Mouse (Mus musculus) spleen, adult 18-20 months (tissue): Measurements from ENCODE around the gene Spo11.

ENCODE experiments used
- DNase-seq, 2 experiments: peaks; one replicate each; pipeline ENCODE4 v3.0.0; 2022; ENCODE audit warnings: mixed read lengths in 2 of 2

Gene Spo11

DNA sequence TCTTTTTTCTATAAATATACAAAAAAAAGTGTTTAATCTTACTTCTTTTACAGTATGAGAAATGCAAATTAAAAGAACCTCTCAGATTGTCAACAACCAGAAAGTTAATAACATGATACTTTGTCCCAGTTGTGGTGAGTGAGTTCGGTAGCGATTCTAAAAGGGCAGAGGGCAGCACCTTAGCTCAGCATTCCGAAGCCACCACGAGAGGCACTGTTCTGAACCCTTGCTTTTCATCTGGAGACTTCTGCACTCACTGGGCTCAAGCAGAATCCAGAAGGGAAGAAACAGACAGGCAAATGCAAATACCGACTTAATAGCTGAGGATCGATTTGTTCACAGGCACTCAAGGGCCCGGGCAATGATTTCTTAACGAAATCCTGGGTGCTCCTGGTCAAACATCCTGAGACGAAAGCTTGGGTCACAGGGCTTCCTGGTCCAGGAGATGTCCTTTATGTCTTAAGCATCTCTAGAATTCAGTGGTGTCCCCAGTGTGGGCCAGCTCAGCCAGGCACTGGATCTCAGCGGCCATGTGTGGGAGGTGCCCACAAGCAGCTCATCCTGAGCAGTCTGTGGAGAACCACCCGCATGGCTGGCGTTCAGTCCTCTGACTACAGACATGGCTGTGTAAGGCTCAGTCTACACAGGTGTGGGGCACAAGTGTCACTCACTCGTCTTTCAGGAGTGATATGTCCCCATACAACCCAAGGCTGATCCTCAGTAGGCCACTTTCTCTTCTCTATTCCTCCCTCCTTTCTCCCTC, 18.3 kb upstream of the Spo11 start:
- DNase-seq = no peak

DNA sequence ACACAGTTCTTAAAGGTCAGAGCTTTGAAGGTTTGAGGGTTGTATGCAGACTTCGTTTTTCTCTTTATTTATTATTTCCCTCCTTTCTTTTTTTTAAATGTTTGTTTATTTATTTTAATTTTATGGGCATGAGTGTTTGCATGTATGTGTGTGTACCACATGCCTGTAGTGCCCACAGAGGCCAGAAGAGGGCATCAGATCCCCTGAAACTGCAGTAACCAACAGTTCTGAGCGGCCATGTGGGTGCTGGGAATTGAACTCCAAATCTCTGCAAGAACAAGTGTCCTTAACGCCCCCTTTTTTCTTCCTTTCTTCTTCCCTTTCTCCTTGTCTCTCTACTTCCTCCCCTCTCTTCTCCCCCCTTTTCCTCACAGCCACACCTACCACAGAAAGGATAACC, 17.1 kb upstream of the Spo11 start:
- DNase-seq = no peak

DNA sequence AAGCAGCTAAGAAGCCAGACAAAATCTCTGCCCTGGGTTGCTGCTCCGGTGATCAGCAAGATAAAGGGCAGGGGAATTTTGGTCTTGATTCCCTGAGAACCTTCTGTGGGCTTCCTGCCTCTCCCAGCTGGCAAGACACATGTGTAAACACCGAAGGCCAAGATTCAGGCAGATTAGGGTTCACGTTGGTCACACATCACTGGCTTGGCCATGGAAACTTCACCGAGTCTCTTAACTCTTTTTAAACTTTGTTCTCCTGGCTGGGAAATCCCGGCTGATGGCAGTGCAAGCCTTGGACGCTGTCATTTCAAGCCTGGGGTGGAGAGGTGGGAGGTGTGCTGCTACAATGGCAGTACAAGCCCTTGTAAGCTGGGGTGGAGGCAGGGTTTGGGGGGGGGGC, 16.3 kb upstream of the Spo11 start:
- no peak for DNase-seq

DNA sequence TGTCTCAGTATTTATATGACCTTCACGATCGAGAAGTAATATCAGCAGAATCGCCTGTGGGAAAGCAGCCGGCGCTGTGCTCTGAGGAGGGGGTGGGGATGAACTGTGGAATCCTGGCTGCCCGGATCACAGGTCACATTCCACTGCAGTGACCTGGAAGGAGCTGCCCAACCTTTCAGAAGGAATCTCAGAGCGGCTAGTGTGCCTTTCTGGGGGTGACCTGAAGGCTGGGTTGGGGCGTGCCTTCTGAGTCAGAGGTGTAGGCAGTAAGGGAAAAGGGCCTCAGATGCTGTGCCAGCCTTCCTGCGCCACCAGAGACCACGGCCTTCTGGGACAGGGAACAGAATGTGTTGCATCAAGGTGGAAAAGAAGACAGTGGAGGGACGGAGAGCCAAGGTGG, 12.3 kb upstream of the Spo11 start:
- no peak for DNase-seq

DNA sequence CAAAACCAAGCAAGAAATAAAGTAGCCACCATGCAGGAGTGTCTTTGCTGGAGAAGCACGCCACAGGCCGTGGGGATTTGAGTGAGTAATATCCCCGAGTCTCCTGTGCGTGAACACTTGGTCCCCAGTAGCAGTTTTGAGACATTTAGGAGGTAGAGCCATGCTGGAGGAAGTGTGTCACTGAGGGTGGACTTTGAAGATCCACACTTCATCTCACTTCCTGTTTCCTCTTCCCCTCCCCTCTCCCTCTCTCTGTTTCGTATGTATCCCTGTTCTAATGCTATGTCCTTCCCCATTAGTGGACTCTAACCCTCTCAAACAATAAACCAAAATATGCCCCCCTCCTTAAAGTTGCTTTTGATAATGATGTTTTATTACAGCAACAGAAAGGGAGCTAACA, 11.0 kb upstream of the Spo11 start:
- no peak for DNase-seq

DNA sequence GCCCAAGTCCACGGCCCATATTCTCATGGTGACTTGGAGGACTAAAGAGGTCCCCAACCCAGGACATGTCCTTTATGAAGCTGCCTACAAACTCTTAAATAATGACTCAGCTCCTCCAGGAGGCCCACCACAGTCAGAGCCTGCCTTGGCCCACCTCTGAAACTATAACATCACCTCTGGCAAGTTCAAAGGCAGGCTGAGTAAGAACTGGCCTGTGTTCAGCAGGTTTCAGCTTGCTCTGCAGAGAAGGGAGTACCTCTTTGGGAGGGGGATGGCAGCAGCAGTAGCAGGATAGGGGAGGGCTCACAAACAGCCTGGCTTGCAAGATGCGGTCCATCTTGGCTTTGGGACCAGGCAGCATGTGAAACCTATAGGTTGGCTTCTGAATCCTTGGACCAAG, 5.6 kb upstream of the Spo11 start:
- no peak for DNase-seq

DNA sequence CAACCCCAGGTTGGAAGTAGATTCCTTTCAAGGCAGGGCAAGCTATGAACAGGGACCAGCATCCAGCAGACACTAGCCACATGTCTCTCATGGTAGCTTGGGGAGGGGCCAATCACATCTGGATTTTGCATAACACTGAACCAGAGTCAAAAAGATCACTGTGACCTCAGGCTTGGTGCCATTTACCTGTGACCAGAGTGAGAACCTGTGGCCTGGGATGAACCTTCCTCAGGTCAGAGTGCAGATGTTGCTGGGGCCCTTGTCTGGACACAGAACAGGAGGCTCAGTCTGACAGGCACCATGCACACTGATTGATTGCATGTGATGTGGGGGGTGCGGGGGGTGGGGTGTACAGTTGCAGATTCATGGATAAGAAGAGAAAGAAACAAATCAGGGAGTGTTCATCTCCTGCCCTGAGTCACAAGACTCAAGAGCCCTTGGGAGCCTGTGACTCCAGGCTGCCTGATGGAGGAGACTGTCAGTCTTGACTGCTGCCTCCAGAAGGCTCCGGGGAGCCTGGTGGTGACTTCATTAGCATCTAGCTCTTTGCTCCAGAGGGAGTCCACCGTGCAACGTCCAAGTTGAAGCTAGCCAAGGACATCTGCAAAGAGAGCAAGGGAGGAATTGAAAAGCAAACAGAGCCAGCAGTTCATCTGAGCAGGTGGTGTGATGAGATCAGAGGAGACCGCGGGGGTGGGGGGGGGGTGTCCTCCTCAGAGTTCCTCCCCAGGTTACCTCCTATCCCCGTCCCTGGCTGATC, 3.5 kb upstream of the Spo11 start:
- DNase-seq = no peak

DNA sequence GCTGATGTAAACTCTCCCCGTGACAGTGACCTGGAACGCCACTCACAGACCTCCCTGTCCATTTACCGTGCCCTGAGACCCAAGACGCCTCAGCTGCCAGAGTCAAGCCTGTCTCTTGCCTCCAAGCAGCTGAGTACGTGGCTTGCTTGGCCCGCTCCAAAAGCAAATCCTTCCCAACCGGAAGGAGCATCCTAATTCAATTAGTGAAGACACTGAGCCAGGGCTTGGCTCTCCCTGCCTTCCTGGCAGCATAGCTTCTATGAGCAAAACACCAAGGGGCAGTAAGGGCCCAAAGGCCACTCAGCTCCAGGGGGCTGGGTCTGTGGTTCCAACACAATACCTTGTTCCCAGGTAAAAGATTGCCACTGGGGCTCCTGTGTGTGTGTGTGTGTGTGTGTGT, 2.8 kb upstream of the Spo11 start:
- no peak for DNase-seq

DNA sequence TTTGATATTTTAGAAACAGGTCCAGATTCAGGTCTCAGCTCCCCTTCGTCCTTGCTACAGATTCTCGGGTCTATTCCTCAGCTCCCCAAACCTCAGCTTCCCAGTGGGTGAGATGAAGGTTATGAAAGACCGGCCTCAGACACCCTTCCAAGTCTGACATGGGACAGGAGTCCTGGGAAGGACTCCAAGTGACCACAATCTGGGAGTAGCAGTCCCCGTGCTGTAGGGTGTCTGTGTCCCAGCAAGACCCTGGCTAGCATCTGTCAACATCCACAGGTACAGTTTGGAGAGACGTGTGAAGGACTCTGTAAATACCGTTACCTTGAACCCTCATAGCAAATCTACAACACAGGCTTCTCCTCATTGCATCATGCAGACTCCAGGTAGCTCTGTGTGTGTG, 2.3 kb upstream of the Spo11 start:
- DNase-seq = no peak

DNA sequence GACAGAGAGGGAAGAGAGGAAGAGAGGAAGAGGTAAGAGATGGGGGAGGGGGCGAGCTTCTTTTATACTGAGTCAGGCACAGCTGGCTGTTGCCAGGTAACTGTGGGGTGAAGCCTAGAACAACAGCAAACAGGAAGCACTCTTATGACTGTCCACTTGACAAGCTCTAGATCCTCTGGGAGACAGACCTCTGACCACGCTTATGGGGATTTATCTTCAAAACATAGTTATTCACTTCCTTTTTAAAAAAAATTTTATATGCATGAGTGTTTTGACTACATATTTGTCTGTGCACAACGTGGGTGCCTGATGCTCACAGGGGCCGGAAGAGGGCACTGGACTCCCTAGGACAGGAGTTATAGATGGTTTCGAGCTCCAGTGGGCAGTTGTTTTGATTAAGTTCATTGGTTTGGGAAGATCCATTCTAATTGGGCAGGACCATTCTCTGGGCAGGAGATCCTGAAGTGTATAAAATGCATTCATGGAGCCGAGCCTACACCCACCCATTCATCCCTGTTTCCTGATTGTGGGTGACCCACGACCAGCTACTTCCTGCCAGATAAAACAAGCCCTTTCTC, 750 bp upstream of the Spo11 start:
- peak in 1 of 2 experiments; percentile 25 for DNase-seq

DNA sequence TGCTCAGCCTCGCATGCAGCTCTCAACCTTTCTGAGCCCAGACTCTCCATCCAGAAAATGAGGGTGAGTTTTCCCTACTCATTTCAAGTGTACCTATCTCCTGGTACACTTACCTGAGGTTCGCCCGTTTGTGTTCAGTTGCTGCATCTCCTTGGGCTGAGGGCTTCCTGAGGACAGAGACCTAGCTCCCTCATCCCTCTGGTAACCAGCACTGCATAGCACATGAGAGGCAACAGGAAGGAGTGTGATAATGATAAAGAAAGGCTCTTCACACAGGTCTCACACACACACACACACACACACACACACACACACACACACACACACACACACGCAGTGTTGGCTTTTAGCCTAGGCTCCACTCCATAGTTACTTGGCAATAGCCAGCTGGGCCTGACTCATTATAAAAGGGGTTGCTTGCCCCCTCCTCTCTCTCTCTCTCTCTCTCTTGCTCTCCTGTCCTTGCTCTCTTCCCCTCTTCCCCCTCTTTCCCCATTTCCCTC, 682 bp downstream of the Spo11 start:
- no peak for DNase-seq

DNA sequence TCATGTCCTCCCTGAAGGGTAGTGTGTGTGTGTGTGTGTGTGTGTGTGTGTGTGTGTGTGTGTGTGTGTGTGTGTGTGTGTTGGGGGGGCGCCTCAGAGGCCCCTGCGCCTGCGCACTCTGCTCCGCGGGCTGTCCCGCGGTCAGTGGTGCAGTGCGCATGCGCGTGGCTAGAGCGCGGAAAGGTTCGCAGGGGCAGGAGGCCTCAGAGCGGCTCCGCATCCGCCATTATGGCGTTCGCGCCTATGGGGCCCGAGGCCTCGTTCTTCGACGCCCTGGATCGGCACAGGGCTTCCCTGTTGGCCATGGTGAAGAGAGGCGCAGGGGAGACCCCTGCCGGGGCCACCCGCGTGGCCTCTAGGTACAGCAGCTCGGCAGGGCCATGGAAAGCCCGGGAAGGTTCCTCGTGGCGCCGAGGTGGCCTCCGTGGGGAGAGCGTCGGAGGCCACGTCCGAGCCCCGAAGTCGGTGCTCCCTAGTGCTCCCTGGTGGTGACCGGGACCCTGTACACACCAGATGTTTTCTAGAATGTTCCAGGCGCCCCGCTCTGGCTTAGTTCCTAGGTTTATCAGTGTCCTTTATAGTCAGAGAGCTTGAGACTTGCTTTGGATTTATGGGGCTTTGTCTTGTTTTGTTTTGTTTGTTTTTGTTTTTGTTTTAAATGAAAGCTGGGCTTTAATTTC, 2.3 kb downstream of the Spo11 start:
- no peak for DNase-seq

DNA sequence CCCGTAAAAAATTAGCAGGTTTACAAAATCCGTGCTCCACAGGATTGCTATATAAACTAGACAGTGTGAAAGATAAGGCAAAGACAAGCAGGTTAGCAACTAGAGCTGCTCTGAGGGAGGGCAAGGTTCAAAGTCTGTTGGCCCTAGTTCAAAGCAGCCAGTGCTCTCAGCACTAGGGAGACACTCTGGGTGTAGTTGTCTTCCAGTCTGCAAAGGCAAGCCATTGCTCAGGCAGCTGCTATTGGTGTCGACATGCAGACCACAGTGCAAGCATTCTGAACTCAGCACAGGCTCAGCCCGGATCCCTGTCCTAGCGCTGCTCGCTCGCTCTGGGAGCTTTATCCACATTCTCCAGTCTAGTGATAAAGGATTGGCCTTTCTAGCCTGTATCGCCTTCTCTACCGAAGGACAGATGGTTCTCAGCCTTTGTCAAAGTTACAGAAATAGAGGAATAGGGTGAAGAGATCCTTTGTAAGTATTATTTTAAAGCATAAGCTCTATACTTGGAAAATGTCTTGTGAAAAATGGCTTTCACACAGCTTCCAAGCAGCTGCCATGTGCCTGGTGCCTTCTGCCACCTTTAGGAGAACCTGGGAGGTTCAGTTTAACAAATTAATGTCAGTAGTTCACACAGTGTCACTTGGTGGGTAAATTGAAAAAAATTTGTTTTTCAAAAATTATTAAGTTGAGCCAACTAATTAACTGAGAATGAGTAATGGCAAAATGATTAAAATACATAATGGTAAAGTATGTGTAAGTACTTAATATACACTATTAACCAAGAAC, 5.5 kb downstream of the Spo11 start:
- no peak for DNase-seq

DNA sequence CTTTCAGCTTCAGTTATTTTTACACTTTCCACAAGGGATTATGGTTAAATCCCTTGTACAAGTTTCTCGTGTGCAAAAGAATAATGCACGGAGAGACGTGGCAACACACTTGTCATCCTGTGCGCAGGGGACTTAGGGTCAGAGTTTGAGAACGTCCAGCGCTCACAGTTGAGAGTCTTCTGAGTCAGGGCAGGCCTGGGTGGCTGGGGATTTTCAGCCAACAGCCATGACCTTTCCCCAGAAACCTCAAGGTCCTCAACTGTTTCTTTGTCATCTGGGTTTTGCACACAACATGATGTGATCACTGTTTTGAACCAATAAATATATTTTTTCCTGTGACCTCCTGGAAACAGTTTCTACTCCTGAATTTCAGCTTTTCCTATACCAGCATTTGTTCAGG, 12.7 kb downstream of the Spo11 start:
- no peak for DNase-seq

DNA sequence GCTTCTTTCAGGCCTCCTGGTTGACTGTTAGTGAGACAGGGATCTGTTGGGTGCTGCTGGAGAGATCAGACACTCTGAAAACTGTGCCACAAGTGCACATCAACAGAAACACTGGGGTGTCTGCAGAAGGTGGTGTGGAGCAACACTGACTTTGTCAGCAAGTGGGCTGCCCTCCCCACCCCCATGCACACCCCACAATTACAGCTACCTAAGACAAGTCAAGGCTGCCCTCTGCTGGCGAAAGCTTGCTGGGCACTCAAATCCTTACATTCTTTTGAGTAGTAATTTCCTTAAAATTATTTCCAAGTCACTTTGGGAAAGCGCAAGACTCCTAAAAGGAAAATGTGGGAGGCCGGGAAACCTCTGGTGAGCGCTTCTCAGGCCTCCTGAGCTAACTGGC, 18.7 kb downstream of the Spo11 start:
- peak; percentile 43 to 74 for DNase-seq

DNA sequence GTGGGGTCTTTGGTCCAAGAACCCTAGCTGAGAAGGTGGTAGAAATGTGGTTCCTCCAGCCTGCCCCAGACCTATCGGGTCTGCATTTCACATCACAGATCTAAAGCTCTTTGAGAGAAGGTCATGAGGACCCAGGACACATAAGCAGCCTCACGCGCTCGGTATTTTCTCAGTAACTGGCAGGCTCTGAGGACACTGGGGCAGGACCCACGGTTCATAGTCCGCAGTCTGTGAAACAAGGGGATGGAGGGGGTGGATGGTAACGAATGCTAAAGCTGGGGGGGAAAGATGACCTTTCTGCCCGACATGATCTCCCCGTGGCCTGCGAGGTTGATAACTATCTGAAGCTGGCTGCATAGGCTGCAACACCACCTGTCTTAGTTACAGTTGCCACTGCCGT, 20.2 kb downstream of the Spo11 start:
- no peak for DNase-seq

DNA sequence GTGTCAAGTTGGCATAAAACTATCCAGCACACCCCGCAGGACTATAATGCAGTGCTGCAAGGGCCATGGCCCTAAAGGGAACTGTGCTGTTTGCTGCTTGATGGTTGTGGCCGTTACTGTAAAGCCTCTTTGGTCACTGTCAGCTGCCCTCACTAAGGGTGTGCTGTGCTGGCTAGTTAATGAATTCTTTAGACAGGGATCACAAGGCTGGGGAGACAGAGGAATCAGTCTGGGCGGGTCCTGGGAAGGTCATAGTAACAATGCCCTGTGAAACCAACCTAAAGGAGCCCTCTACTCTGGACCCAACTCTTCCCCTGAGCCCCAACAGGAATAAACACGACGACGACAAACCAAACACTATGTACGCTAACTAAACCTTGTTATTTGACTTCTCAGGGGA, 21.0 kb downstream of the Spo11 start:
- no peak for DNase-seq

DNA sequence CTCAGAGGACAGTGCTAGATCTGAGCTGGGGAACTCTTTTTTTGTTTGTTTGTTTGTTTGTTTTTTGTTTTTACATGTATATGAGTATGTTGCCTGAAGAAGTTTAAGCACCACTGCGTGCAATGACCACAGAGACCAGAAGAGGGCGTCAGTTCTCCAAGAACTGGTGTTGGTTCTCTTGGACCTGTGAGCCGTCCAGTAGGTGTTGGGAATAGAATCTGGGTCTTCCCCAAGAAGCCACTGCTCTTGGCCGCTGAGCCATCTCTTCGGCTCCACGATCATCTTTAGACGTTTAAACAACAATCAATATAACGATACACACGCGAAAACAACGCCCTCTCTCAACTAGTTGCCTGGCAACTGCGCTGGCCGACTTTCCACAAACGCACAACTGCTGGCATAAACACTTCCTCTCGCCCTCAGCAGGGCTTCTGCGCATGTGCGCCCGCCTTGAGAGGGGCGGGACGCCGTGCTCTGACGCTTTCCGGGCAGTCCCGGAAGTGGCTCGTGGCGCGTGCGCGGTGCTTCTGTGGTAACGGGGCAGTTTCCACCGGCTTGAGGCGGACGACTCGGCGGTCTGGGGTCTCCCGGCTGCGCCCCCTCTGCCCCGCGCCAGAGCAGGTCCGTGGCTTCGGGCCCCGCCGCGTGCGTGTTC, 22.3 kb downstream of the Spo11 start, which contains the start of gene Rae1:
TSS of gene Rae1 (plus strand) at position 488 of the 655 bp plus-strand sequence.
- DNase-seq = peak; percentile 97 to 99

DNA sequence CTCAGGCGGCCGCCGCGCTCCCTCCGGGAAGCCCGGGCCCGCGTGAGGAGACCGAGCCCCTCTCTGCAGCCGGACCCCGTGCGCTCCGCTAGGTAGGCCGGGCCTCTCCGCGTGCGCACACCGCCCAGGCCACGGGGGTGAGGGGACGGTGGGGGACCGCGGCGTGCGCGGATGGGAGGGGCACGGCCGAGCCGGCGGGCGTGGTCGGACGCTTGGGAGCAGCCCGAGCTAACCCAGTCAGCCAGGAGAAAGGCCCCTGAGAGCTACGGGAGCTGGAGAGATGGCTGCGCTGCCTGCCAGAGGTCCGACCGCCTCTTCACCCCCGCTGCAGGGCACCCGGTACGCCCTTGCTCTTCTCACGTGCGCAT, 22.8 kb downstream of the Spo11 start:
- DNase-seq = no peak

DNA sequence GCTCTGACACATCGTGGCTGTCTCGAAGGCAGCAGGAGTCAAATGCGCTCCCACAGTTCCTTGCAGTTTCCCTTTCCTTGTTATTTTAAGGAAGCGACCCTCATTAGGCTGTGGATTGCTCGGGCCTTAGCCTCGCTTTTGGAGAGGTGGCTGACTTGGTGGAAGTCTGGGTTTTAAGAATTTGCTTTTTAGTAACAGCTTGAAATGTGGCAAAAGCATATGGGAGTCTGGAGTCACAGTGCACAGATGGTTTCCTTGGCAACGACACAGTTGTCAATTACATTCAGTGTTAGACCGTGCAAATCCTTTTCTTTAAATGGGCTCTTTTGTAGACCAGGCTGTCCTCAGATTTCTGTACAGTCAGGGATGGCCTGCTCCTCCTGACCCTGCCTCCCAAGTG, 23.4 kb downstream of the Spo11 start:
- DNase-seq = no peak

DNA sequence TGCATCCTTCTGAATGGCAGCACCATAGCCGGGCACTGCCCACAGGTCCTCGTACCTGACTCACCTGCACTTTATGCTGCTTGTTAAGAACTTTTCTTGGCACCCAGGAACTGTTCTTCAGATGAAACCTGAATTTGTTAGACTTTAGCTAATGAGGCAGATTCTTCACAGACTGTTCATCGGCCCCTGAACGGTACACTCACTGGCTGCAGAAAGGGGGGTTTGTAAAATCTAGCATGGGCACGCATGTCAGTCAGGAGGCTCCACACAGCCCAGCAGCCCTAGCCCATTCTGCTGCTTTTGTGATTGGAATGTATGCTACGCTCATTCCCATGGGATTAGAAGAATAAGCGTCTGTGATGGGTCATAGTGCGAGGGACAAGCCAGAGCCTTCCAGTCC, 26.2 kb downstream of the Spo11 start:
- no peak for DNase-seq

DNA sequence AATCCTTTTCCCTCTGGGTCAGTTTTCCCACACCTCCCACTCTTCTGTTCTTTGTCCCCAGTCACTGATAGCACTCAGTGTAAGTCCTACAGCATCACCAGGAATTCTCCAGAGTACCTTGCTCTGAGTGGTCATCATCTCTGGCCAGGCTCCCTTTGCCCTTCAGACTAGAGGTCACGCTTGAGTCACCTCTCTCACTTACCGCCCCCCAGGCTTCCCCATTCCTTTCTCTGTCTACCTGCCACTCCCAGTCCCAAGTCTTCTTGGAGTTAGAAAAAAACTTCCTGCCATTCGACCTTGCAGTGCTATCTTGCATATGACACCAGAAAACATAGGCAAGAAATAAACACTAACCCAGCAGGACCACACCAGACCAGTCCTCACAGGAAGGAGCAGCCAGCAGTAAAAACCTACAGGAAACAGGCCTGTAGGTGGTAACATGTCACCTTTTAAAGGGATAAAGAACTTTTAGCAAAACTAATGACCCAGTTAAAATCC, 32.8 kb downstream of the Spo11 start:
- DNase-seq = no peak
